Mouse (Mus musculus): ENCODE measurements around the gene Impg2. TPM values are rescaled to one million over a fixed set of nuclear protein-coding genes. Genes with fewer than 3 reads are reported as not detected.

Gene Impg2
- polyA plus RNA-seq (2015; fragmentation: Nextera tagmentation; extraction: Ambion mirVana) = 0.20 and 0.26 TPM in 2 replicates

GRCm38 (mm10) chr16:56204051-56204450 lies at the start of gene Impg2:
Impg2 (plus strand) TSS chr16:56204313.
- Histone ChIP-seq H3K27ac (no peak within 1 kb of the TSS), H3K4me2 (no peak within 1 kb of the TSS), H3K9me3 (no peaks in the 10 kb centered on the region), H3K36me3 (no peaks in the 10 kb centered on the region), H3K4me1 (no peaks in the 10 kb centered on the region), H3K4me3 (no peak within 1 kb of the TSS), H3K9ac (no peak within 1 kb of the TSS), H3K27me3 (no peaks in the 10 kb centered on the region)
- WGBS = 49% methylated on average over 6 of the region's 6 CpGs
- no peak for ATAC-seq (ENCODE audit: insufficient number of reproducible peaks, low FRiP score, low TSS enrichment, low read depth)

GRCm38 (mm10) chr16:56163466-56163865 lies 40.6 kb upstream of the Impg2 start:
- H3K27me3 ChIP-seq = no peaks in the 10 kb centered on the region
- no peak overlapping the region for H3K9ac ChIP-seq
- 81% methylated on average over 7 of the region's 7 CpGs for WGBS
- ATAC-seq (ENCODE audit: insufficient number of reproducible peaks, low FRiP score, low TSS enrichment, low read depth) = no peak
- H3K4me3 ChIP-seq = no peak overlapping the region
- no peak overlapping the region for H3K4me2 ChIP-seq
- peaks cover 13% of the 10 kb centered on the region; the same call in 1 of the 2 replicates for H3K36me3 ChIP-seq
- no peaks in the 10 kb centered on the region for H3K4me1 ChIP-seq
- H3K9me3 ChIP-seq = no peaks in the 10 kb centered on the region
- no peak overlapping the region for H3K27ac ChIP-seq

- no peak overlapping the region for H3K27ac ChIP-seq
- no peak overlapping the region for H3K4me3 ChIP-seq
- no peak overlapping the region for H3K9ac ChIP-seq
- H3K36me3 ChIP-seq = peaks cover 31% of the 10 kb centered on the region
- no peak for ATAC-seq (ENCODE audit: insufficient number of reproducible peaks, low FRiP score, low TSS enrichment, low read depth)
- no peaks in the 10 kb centered on the region for H3K4me1 ChIP-seq
- no peaks in the 10 kb centered on the region for H3K27me3 ChIP-seq
- no peak overlapping the region for H3K4me2 ChIP-seq
- no peaks in the 10 kb centered on the region for H3K9me3 ChIP-seq
Measured at GRCm38 (mm10) chr16:56170247-56170646, 33.9 kb upstream of the Impg2 start.

GRCm38 (mm10) chr16:56175867-56176581 lies 28.1 kb upstream of the Impg2 start:
- no peak for ATAC-seq (ENCODE audit: insufficient number of reproducible peaks, low FRiP score, low TSS enrichment, low read depth)

GRCm38 (mm10) chr16:56186863-56187262 lies 17.2 kb upstream of the Impg2 start:
- Histone ChIP-seq H3K4me2 (no peak overlapping the region), H3K36me3 (peaks cover 42% of the 10 kb centered on the region), H3K27ac (no peak overlapping the region), H3K9ac (no peak overlapping the region), H3K27me3 (no peaks in the 10 kb centered on the region), H3K4me3 (no peak overlapping the region), H3K4me1 (no peaks in the 10 kb centered on the region), H3K9me3 (no peaks in the 10 kb centered on the region)
- WGBS = 72% methylated on average over 4 of the region's 4 CpGs
- no peak for ATAC-seq (ENCODE audit: insufficient number of reproducible peaks, low FRiP score, low TSS enrichment, low read depth)

More at GRCm38 (mm10) chr16:56175867-56176581, 28.1 kb upstream of the Impg2 start:
- H3K4me3 ChIP-seq = no peak overlapping the region
- no peaks in the 10 kb centered on the region for H3K9me3 ChIP-seq
- no peak overlapping the region for H3K9ac ChIP-seq
- 59% methylated on average over 8 of the region's 8 CpGs for WGBS
- no peak overlapping the region for H3K4me2 ChIP-seq
- no peaks in the 10 kb centered on the region for H3K27me3 ChIP-seq
- H3K27ac ChIP-seq = no peak overlapping the region
- H3K4me1 ChIP-seq = no peaks in the 10 kb centered on the region
- peaks cover 16% of the 10 kb centered on the region for H3K36me3 ChIP-seq

GRCm38 (mm10) chr16:56188198-56188597 lies 15.9 kb upstream of the Impg2 start:
- peaks cover 29% of the 10 kb centered on the region for H3K36me3 ChIP-seq
- H3K9me3 ChIP-seq = no peaks in the 10 kb centered on the region
- no peak overlapping the region for H3K27ac ChIP-seq
- no peak overlapping the region for H3K4me3 ChIP-seq
- H3K27me3 ChIP-seq = no peaks in the 10 kb centered on the region
- WGBS = 78% methylated on average over 9 of the region's 9 CpGs
- no peaks in the 10 kb centered on the region for H3K4me1 ChIP-seq
- H3K4me2 ChIP-seq = no peak overlapping the region
- no peak for ATAC-seq (ENCODE audit: insufficient number of reproducible peaks, low FRiP score, low TSS enrichment, low read depth)
- H3K9ac ChIP-seq = no peak overlapping the region

- no peaks in the 10 kb centered on the region for H3K4me1 ChIP-seq
- 51% methylated on average over 3 of the region's 3 CpGs for WGBS
- H3K27ac ChIP-seq = no peak overlapping the region
- no peak overlapping the region for H3K9ac ChIP-seq
- no peaks in the 10 kb centered on the region for H3K27me3 ChIP-seq
- no peaks in the 10 kb centered on the region for H3K36me3 ChIP-seq
- no peak for ATAC-seq (ENCODE audit: insufficient number of reproducible peaks, low FRiP score, low TSS enrichment, low read depth)
- no peak overlapping the region for H3K4me2 ChIP-seq
- H3K9me3 ChIP-seq = no peaks in the 10 kb centered on the region
- H3K4me3 ChIP-seq = no peak overlapping the region
Measured at GRCm38 (mm10) chr16:56212740-56213139, 8.6 kb downstream of the Impg2 start.

GRCm38 (mm10) chr16:56227686-56228085 lies 23.6 kb downstream of the Impg2 start:
- no peak for ATAC-seq (ENCODE audit: insufficient number of reproducible peaks, low FRiP score, low TSS enrichment, low read depth)
- Histone ChIP-seq H3K9ac (no peak overlapping the region), H3K4me2 (no peak overlapping the region), H3K4me3 (no peak overlapping the region), H3K27me3 (no peaks in the 10 kb centered on the region), H3K36me3 (no peaks in the 10 kb centered on the region), H3K4me1 (no peaks in the 10 kb centered on the region), H3K9me3 (no peaks in the 10 kb centered on the region), H3K27ac (no peak overlapping the region)

GRCm38 (mm10) chr16:56229455-56229854 lies 25.3 kb downstream of the Impg2 start:
- 45% methylated on average over 2 of the region's 2 CpGs for WGBS
- Histone ChIP-seq H3K4me1 (no peaks in the 10 kb centered on the region), H3K27ac (no peak overlapping the region), H3K9ac (no peak overlapping the region), H3K27me3 (no peaks in the 10 kb centered on the region), H3K4me2 (no peak overlapping the region), H3K9me3 (no peaks in the 10 kb centered on the region), H3K4me3 (no peak overlapping the region), H3K36me3 (no peaks in the 10 kb centered on the region)
- ATAC-seq (ENCODE audit: insufficient number of reproducible peaks, low FRiP score, low TSS enrichment, low read depth) = no peak

- no peak overlapping the region for H3K4me3 ChIP-seq
- H3K9ac ChIP-seq = no peak overlapping the region
- H3K27me3 ChIP-seq = no peaks in the 10 kb centered on the region
- H3K36me3 ChIP-seq = no peaks in the 10 kb centered on the region
- no peaks in the 10 kb centered on the region for H3K9me3 ChIP-seq
- no peak overlapping the region for H3K27ac ChIP-seq
- 52% methylated on average over 10 of the region's 10 CpGs for WGBS
- H3K4me1 ChIP-seq = no peaks in the 10 kb centered on the region
- ATAC-seq (ENCODE audit: insufficient number of reproducible peaks, low FRiP score, low TSS enrichment, low read depth) = no peak
- no peak overlapping the region for H3K4me2 ChIP-seq
Measured at GRCm38 (mm10) chr16:56231300-56231699, 27.2 kb downstream of the Impg2 start.

GRCm38 (mm10) chr16:56232736-56233135 lies 28.6 kb downstream of the Impg2 start:
- H3K4me3 ChIP-seq = no peak overlapping the region
- WGBS = 57% methylated on average over 10 of the region's 10 CpGs

GRCm38 (mm10) chr16:56246031-56246430 lies 41.9 kb downstream of the Impg2 start:
- no peaks in the 10 kb centered on the region for H3K27me3 ChIP-seq
- ATAC-seq (ENCODE audit: insufficient number of reproducible peaks, low FRiP score, low TSS enrichment, low read depth) = no peak
- H3K9me3 ChIP-seq = no peaks in the 10 kb centered on the region
- no peak overlapping the region for H3K4me3 ChIP-seq
- H3K9ac ChIP-seq = no peak overlapping the region
- H3K36me3 ChIP-seq = no peaks in the 10 kb centered on the region
- no peak overlapping the region for H3K4me2 ChIP-seq
- H3K27ac ChIP-seq = no peak overlapping the region
- no peaks in the 10 kb centered on the region for H3K4me1 ChIP-seq
- 80% methylated on average over 3 of the region's 3 CpGs for WGBS

More at GRCm38 (mm10) chr16:56232736-56233135, 28.6 kb downstream of the Impg2 start:
- H3K4me1 ChIP-seq = no peaks in the 10 kb centered on the region
- H3K9ac ChIP-seq = no peak overlapping the region
- H3K9me3 ChIP-seq = no peaks in the 10 kb centered on the region
- H3K27ac ChIP-seq = no peak overlapping the region
- H3K4me2 ChIP-seq = no peak overlapping the region
- no peak for ATAC-seq (ENCODE audit: insufficient number of reproducible peaks, low FRiP score, low TSS enrichment, low read depth)
- no peaks in the 10 kb centered on the region for H3K27me3 ChIP-seq
- H3K36me3 ChIP-seq = no peaks in the 10 kb centered on the region

GRCm38 (mm10) chr16:56273917-56274316 lies 69.8 kb downstream of the Impg2 start:
- no peak for ATAC-seq (ENCODE audit: insufficient number of reproducible peaks, low FRiP score, low TSS enrichment, low read depth)
- H3K4me2 ChIP-seq = no peak overlapping the region

More at GRCm38 (mm10) chr16:56273917-56274316, 69.8 kb downstream of the Impg2 start:
- Histone ChIP-seq H3K9ac (no peak overlapping the region), H3K9me3 (no peaks in the 10 kb centered on the region), H3K27ac (no peak overlapping the region), H3K27me3 (no peaks in the 10 kb centered on the region), H3K4me1 (no peaks in the 10 kb centered on the region), H3K36me3 (no peaks in the 10 kb centered on the region), H3K4me3 (no peak overlapping the region)
- 76% methylated on average over 1 of the region's 1 CpGs for WGBS

Measured in limb, embryonic 15.5 days (tissue).